Mouse (Mus musculus): ENCODE measurements around the gene Crlf1.

Gene Crlf1

GRCm38 (mm10) chr8:70468733-70469132 lies 24.2 kb upstream of the Crlf1 start:
- DNase-seq (ENCODE audit: low spot score): no peak

GRCm38 (mm10) chr8:70469295-70469916 lies 23.6 kb upstream of the Crlf1 start:
- no peak for DNase-seq (ENCODE audit: low spot score)

DNA sequence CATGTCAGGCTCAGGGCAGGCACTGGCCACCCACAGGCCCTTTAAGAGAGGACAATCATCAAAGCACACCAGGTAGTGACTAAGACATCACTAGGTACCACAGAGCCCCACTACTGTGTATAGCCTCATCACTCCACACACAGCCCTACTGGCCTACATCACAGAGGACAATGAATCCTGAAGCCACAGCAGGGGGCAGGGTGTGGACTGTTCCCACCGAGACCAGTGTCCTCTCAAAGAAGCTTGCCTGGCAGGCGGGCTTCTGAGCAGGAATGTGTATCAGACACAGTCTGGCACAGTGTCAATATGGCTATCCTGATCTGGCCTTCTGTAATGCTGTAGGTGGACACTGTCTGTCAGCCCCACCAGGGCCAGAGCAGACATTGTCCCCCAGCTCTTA lies 23.0 kb upstream of the Crlf1 start:
- DNase-seq (ENCODE audit: low spot score): no peak

DNA sequence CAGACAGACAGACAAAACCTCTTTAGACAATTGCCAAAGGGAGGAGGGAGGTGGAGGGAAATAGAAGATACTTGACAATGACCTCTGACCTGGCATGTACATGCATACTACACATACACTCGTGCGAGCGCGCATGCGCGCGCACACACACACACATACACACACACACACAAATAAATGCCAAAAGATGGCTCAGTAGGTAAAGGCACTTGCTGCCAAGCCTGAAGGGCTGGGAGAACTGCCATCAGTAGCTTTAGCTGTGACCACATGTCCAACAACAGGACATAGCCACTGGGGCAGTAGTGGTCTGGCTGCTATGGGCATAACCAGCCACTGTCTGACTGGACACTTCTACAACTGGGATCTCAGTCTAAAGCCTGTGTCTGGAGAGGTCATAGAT lies 21.1 kb upstream of the Crlf1 start:
- no peak for DNase-seq (ENCODE audit: low spot score)

GRCm38 (mm10) chr8:70476333-70477268 lies 16.4 kb upstream of the Crlf1 start, which contains the start of gene Klhl26:
Gene Klhl26, minus strand, starts transcription at chr8:70476968.
- peak; percentile 99 for DNase-seq (ENCODE audit: low spot score)

DNA sequence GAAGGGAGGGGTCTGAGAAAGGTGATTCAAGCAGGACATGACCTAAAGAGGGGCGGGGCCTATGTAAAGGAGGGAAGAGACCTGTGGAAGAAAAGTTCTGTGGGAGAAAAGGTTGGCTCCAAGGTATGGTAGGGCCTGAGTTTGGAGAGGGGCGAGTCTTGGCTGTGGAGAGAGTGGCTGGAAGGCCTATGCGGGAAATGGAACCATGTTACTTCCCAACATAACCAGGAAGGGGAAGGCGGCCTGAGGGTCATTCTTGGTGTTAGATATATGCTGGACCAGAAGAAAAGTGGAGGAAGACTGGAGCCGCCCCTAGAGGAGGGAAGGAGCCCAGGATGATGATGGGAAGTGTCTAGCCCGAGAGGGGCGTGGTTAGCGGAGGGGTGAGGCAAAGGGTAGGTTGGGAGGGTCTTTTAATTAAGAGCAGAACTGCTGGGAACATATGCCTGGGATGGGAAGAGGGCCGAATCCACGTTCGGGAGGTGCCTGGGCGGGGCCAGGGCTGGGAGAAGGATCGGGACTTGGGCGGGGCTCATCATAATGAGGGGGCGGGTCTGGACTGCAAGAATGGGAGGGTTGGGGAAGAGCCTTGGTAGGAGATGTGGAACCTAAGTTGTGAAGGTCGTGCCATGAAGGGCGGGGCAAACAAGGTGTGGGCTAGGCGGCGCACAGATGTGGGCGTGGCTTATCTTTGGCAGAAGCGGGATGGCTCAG lies 15.5 kb upstream of the Crlf1 start:
- peak; percentile 77 for DNase-seq (ENCODE audit: low spot score)

- DNase-seq (ENCODE audit: low spot score): no peak
Observed at GRCm38 (mm10) chr8:70481908-70482307, 11.1 kb upstream of the Crlf1 start.

GRCm38 (mm10) chr8:70482943-70483342 lies 10.0 kb upstream of the Crlf1 start:
- no peak for DNase-seq (ENCODE audit: low spot score)

DNA sequence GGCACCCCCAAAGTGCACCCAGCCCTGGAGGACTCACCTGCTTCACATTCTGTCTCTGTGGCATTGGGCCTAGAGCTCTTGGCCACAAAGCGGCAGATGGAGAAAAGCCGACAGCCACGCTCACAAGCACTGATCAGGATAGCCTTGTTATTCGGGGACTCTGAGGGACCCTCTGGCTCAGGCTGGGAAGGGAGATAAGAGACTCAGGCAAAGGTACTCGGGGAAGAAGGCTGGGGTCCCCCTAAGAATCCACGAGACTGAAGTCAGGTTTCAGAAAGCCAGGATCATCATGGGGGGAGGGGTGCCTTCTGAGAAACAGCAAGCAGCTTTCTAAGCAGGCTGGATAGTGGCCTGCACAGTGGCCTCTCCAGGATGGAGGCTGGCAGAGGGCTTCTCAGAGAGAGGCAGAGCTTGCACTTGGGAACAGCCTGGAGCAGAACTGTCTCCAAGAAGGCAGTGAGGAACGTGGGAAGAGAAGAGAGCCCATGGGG lies 6.7 kb upstream of the Crlf1 start:
- DNase-seq (ENCODE audit: low spot score): no peak

DNA sequence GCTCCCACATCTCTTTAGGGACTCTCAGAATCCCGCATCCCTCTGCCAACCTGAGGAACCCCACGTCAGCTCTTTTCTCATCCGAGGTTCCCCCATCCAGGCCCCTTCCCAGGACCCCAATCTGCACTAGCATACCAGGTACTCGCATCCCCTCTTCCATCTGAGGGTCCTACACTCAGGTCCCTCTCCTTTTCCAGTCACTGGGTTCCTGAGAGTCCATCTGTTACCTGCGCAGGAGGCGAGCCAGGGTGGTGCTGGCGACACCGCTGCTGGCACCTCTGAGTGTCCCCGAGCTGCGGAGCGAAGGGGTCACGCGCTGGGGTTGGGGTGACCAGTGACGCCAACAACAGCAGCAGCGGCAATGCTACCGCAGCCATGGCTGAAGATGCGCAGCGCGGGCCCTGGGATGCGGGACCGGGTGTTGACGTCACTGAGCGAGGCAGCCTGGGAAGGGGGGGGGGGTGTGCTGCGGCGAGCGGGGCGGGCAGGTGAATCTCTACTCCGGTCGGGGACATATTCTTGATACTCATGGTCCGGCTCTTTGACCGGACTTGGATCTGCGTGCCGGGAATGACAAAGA lies 5.9 kb upstream of the Crlf1 start, which contains the start of gene Tmem59l:
TSS of gene Tmem59l (minus strand) at position 418 of the 580 bp plus-strand sequence.
- DNase-seq (ENCODE audit: low spot score): no peak

DNA sequence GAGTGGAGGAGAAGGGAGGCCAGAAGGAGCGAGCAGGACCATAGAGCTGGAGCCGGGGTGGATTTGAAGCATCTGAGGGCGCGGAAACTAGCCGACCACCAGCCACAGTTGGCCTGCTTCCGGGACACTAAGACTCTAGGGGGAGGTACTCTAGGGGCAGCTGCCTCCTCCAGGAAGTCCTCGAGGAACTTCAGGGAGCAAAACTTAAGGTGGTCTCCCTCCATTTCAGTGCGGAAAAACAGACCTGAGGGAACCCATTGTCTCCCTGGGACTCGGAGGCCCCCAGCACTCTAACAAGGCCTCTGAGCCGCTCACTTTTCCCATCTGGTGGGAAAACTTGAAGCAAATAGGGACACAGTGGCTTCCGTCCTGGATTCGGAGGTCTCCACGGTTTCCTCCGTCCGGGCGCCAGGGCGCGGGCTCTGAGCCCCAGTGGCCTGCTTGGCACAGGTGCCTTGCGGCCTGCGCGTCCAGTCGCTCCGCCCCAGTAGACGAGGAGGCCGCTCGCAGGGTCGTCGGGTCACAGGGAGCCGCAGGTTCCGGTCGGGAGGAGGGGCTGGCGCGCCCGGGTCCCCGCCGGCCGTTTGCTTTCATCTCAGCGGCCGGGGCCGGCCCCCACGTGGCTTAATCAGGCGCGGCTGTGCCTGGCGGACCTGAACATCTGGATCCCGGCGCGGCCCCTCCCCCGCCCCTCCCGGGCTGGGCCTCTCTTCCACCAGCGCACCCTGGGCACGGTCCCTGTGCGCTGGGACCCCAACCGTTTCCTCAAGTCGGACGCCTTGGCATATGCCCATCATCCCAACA lies 4.8 kb upstream of the Crlf1 start:
- no peak for DNase-seq (ENCODE audit: low spot score)

DNA sequence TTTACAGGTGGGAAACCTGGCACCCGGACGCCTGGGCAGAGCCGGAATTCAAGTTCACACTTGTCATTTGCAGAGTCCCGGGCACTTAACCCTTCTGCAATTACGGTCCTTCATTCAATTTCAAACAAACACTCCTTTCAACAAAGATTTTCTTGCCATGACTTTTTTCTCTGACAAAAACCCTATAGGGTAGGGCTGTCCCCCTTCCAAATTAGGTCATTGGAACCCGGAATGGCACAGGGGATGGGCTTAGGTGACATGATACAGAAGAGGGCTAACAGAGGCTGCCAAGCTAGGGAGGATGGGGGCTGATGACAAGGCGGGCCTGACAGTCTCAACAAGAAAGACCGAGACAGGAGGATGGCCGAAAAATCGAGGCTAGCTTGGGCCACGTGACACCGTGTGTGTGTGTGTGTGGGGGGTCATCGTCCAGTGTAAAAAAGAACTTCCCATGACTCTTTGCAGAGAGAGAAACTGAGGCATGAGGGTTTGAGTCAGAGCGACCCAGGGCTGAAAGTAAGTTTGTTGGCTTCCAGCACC lies 4.0 kb upstream of the Crlf1 start:
- DNase-seq (ENCODE audit: low spot score): no peak

- DNase-seq (ENCODE audit: low spot score): no peak
Observed at GRCm38 (mm10) chr8:70489576-70489975, 3.4 kb upstream of the Crlf1 start.

- DNase-seq (ENCODE audit: low spot score): no peak
Observed at GRCm38 (mm10) chr8:70490061-70490879, 2.7 kb upstream of the Crlf1 start.

DNA sequence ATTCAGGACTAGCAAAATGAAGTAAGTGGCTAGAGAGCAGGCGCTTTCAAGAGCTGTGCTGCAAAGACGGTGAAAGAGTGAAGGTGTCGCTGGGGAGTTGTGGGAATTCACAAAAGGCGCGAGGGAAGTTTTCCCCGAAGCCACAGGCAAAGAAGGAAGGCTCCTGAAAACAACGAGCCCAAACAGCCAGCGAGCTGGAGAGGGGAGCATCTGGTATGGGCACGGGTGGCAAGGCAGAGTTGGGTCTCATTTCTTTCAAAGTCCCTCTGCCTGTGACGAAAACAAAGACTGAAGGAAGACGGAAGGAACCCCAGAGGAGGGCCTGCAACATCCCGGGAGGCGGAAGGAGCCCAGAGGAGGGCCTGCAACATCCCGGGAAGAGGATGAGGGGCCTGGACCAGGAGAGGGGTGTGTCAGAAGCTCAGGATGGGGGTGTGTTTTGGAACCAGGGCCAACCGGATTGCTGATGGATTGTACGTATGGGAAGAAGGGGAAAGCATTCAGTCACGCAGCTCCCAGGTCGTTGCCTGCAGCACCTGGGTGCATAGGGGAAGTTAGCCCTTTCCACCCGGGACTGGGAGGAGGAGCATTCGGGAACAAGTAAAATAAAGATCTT lies 2.0 kb upstream of the Crlf1 start:
- no peak for DNase-seq (ENCODE audit: low spot score)

- no peak for DNase-seq (ENCODE audit: low spot score)
Observed at GRCm38 (mm10) chr8:70493692-70494415, 896 bp downstream of the Crlf1 start.

DNA sequence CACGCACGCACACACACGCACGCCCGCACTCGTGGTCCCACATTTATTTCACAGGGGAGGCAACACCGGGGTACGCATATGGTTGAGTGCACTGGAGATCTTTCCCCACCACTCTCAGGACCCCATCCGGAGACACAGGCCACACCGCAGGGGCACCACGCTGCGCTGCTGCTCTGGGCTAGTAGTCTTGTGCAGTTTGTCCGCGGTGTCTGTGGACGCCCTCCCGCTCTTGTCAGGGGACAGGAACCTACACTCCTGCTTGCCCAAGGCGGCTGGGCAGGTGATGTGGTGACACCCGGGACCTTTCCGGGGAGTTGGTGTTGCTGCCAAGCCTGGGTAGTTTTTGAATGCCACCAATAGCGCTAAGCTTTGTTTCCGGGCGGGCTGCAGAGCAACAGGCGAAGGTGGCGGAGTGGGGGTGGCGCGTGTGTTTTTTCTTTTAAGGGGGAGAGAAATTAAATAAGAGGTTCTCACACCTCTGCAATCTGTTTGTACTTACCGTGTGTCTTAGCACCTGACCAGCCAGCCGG lies 1.5 kb downstream of the Crlf1 start:
- no peak for DNase-seq (ENCODE audit: low spot score)

DNA sequence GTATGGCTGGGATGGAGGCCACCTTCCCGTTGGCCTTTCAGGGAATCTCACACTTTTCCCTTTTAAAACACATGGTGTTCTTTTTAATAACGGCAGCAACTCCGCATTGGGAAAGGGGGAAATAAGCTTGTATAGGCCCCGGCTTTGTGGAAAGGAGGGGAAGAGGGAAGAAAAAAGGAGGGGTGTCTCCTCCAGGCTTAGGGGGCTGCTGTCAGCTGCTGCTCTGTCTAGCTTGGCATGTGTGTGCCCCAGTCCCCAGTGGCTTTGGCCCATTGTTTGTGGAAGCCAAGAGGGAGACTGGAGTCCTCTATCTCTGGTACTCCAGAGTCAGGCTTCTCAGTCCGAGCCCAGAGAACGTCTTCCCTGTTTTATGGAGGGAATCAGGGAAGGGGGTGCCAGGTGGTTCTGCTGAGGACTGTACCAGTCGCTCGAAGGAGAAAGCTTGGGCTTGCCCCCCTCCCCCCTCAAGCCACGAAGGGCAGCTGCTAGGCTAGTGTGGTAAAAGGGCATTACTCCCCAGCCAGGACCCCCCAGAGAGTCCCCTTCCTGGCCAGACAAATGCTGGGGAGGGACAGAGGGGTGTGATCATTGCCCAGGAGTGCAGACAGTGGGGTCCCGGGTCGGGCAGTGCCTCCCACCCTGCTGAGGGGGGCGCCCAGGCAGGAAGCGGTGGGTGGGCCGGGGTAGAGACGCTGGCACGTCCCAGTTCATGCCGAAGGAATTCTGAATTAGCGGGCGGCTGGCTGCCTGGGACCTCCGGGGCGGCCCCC lies 2.2 kb downstream of the Crlf1 start:
- no peak for DNase-seq (ENCODE audit: low spot score)

Measured in c-Kit-positive CD71-positive TER-119-positive erythroid progenitor cells, embryonic 14.5 days (primary cell).